Mouse (Mus musculus): Measurements from ENCODE around the gene Wdr54.

Wdr54 gene

GRCm38 (mm10) chr6:83156259-83156684 is at the start of gene Wdr54, which contains the start of gene 1700003E16Rik:
Gene Wdr54 (minus strand): TSS chr6:83156397.
Gene 1700003E16Rik (plus strand): TSS chr6:83156404.
- DNase-seq (ENCODE audit: low spot score), result peak; percentile 86

DNA sequence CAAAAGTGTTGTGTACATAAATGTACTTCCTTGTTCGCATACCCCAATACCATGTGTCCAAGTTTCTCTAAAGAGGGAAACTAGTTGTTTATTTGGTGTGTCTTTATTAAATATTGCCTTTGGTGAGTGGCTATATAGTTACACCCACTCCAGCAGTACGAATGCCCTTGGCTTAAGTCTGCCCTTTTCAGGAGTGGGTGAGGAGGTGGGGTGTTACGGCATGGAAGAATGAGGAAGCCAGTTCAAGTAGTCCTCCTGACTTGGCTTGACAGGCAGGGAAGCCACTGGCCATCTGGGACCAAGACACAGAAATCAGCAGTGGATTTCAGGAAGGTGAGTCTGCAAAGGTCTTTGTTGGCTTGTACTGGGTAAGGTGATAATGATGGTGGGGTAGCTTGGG is 49.7 kb upstream of the Wdr54 start:
- DNase-seq (ENCODE audit: low spot score), result no peak

DNA sequence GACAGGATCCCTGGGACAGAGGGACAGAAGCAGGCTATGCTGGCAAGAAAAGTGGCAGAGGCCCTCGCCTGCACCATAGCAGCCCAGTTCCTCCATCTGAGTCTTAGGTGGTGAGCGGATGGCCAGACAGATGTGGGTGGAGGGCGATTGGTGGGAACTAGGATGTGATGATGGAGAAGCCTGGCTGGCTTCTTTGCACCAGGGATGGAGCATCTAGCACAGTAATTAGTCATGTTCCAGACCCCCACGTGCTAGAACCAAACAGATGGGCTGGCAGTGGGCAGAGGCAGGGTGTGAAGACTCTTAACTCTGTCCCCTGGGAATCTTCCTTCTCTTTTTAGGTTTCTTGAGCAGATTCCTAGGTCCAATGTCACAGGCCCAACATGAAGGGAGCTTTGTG is 47.1 kb upstream of the Wdr54 start:
- DNase-seq (ENCODE audit: low spot score), result no peak

DNA sequence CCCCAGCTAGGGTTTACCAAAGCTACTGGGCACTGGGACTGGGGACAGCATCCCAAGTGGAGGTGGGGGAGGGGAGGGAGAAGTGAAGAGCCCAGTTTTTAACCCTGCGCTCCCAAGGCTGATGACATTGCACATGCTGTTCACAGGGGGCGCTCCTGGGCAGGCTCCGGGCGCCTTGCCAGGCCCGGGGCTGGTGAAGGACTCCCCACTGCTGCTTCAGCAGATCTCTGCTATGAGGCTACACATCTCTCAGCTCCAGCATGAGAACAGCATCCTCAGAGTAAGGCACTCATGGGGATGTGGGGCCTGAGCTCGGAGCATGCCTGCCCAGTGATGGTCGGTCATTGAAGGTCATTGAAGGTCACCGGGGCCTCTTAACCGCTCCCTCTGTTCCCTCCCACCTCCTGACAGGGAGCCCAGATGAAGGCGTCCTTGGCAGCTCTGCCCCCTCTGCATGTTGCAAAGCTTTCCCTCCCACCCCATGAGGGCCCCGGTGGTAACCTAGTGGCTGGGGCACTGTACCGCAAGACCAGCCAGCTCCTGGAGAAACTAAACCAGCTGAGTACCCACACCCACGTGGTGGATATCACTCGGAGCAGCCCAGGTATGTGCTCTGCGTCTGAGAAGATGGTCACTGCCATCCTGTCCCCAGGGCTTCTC is 41.3 kb upstream of the Wdr54 start:
- peak; percentile 43 for DNase-seq (ENCODE audit: low spot score)

DNA sequence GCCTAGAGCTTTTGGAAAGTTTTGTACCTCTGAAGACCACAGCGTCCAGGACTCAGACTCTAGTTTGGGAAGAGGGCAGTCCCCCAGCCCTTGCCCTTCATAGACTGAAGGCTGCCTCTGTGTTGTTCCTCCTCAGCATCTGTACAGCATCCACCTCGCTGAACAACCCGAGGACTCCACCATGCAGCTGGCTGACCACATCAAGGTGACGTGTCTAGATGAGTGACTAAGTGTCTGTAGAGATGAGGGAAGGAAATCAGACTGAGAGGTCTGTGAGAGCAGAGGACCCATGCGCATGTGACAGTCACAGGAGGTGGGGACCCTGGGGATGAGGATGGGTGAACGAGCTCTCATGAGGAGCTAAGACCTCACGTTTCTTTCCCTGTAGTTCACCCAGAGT is 37.4 kb upstream of the Wdr54 start:
- DNase-seq (ENCODE audit: low spot score), result no peak

DNA sequence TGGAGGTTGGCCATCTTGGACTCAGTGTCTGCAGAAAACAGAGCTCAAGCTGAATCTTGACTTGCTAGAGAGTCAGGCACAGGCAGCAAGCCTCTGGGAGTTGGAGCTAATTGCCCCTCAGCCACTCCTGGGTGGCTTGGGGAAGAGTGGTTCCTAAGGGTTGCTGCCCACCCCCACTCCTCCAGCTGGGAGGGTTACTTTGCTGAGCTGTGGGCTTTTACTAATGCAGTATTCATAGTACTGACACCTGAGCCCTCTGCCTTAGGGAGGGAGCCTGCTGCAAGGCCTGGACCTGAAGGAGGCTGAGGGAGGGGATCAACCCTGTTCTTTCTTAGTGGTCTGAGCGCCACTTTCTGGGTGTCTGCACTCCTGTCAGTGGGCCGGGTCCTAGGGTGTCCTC is 30.7 kb upstream of the Wdr54 start:
- no peak for DNase-seq (ENCODE audit: low spot score)

DNA sequence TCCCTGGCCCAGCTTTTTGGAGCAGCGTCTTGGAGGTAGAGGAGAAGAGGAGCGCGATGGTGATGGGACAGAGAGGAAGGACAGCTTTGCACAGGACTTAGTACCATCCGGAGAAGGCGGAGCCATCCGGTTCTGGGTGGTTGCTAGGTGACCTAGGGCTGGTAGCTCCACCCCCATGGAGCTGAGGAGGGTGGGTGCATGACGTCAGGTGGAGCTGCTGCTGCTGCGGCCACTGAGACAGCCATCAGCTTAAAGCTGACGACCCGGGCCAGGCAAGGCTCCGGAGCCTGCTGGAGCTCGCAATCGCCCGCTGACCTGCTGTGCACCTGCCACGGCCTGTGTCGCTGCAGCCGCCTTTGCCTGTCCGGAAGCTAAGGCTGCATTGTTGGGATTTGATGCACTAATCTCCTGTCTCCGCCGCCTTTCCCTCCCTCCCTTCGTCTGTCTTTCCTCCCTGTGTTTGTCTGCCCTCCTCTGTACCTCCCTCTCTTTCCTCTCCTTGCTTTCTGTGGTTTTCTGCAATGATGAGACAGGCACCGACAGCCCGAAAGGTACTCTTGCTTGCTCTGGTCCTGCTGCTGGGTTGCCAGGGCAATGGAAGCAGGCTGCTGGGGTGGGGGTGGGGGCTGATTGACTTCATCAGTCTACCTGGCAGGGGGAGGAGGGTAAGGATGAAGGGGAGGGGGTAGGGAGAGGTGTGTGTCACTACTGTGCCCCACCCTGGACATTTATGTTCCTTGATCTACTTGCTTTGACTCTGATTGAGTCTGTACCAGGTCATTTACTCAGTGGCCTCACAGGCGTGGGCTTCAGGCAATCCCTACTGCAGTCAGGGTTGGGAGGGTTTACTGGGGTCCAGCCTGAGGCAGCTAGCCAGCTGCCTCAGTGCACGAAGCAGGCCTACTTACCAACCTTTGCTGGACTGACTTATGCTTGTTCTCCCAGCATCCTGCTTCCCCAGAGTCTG is 30.0 kb upstream of the Wdr54 start:
- peak; percentile 80 for DNase-seq (ENCODE audit: low spot score)

GRCm38 (mm10) chr6:83184858-83185435 is 28.8 kb upstream of the Wdr54 start:
- peak; percentile 64 for DNase-seq (ENCODE audit: low spot score)

- DNase-seq (ENCODE audit: low spot score), result no peak
These were observed 24.4 kb upstream of the Wdr54 start for GRCm38 (mm10) chr6:83180605-83181004.

- DNase-seq (ENCODE audit: low spot score), result peak; percentile 67
These were observed 23.4 kb upstream of the Wdr54 start for GRCm38 (mm10) chr6:83179390-83180117.

DNA sequence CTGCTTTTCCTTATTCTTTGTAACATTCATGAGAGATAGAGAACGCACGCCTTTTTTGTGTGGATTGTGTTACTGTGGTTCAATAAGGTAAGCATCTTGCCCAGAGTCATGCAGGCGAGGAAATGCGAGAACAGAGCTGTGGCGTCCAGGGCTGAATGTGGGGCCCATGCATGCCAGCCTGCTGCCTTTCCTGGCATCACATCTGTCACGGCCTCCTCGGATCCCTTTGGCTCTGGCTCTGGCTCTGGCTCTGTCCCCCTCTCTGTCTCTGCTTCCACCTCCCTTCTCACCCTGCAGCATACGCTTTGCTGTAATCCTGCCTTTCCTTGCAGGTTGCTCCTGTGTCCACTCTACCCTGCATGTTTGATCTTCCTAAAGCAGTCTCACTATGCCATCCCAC is 19.8 kb upstream of the Wdr54 start:
- no peak for DNase-seq (ENCODE audit: low spot score)

GRCm38 (mm10) chr6:83172240-83172920 is 16.2 kb upstream of the Wdr54 start:
- no peak for DNase-seq (ENCODE audit: low spot score)

DNA sequence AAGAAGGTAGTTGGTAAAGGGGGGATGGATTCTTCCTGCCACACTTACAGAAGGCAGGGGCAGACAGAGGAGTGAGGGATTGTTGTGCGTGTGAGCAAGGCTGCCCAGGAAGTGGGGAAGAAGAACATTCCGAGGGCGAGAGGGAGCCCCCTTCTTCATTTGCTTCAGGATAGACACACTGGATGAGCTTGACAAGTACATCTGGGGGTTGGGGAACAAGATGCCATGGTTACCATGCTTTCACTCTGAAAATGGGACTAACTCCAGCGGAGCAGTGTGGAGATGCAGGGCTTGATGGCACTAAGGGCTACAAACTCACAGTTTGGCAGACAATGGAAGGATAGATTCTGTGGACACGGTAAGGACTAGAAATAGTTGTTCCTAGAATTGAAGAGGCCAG is 14.9 kb upstream of the Wdr54 start:
- DNase-seq (ENCODE audit: low spot score), result no peak

- DNase-seq (ENCODE audit: low spot score), result no peak
These were observed 13.7 kb upstream of the Wdr54 start for GRCm38 (mm10) chr6:83169872-83170271.

DNA sequence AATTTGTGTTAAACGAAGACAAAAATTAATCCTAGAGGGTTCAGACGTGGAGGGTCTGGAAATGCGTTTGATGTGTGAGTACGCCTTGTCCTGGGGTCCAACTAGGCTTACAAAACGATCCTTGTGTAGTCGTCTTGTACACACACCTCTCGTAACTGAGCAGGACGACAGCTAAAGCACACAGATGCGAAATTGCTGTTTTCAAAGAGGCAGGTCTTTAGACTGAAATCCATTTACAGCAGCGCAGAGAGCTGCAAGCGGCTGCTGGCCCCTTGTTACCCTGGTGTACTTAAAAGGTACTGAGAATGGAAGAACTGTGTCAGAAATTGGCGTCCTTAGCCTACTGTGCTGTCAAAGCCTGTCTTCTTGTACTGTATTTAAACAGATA is 10.0 kb upstream of the Wdr54 start:
- peak; percentile 60 for DNase-seq (ENCODE audit: low spot score)

- peak; percentile 94 for DNase-seq (ENCODE audit: low spot score)
These were observed 9.5 kb upstream of the Wdr54 start, which contains the start of gene Dctn1 for GRCm38 (mm10) chr6:83165607-83166242. Gene Dctn1 (plus strand): TSS chr6:83165920.

DNA sequence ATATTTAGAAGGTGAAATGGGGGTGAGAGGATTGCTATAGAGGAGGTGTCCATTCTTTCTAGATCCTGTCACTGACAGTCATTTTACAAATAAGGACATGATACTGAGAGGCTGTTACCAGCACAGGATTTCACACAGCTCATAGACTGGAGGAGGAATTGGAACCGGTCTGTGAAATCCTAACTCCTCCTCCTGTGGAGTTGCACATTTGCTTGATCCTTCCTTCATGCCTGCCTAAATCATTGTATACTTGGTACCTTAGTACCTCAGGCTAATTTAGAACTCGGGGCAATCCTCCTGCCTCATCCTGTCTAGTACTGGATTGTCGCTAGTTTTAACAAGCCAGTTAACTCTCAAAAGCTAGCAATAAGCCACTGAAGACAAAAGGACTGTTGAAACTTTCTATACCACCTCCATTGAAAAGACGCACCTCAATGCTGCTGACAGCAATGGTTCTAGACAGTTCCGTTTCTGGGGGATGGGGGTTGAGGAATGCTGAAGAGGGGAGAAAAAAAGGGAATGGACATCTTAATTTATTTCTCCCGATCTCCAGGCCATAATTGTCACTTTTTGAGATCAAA is 8.9 kb upstream of the Wdr54 start:
- no peak for DNase-seq (ENCODE audit: low spot score)

GRCm38 (mm10) chr6:83162701-83163100 is 6.5 kb upstream of the Wdr54 start:
- DNase-seq (ENCODE audit: low spot score), result peak; percentile 74

GRCm38 (mm10) chr6:83161921-83162641 is 5.9 kb upstream of the Wdr54 start:
- DNase-seq (ENCODE audit: low spot score), result no peak

DNA sequence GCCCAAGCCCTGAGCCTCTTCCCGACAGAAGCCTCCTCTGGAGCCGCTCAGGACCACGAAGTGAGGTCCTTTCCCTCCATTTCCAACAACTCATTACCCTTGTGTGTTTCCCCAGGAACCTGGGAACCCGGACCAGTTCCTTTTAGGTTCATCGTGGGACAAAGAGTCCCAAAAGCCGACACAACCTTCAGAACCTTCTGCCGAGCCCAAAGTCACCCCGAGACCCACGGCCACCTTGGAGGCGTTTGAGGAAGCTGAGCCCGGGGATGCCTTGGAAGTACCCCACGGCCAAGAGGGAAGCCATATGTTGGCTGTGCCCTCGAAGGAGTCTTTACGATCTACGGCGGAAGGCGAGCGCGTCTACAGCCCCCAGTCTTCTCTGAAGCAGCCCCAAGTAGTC is 5.2 kb upstream of the Wdr54 start:
- DNase-seq (ENCODE audit: low spot score), result no peak
